Mouse (Mus musculus) heart, adult 2 months (tissue): Measurements from ENCODE around the gene Sec61b.

Experiments
- CTCF ChIP-seq: fragments of 200-600 bp; IDR thresholded peaks from 2 replicates; pipeline ENCODE4 v1.8.1; 2022; ENCODE audit warnings: antibody characterized with exemption, mild to moderate bottlenecking, moderate library complexity
- EP300 ChIP-seq: fragments of 200-500 bp; IDR thresholded peaks from 2 replicates; pipeline ENCODE4 v1.6.1; 2011; ENCODE audit warnings: low read depth, low read length, control low read depth; ENCODE audit not compliant: insufficient read depth

- TF ChIP-seq EP300 = no peak
- no peak for TF ChIP-seq CTCF
Measured at GRCm38 (mm10) chr4:47467196-47467595, 7.3 kb upstream of the Sec61b start.
